Mouse (Mus musculus): ENCODE results near the gene Ccdc185.

Ccdc185 gene

DNA sequence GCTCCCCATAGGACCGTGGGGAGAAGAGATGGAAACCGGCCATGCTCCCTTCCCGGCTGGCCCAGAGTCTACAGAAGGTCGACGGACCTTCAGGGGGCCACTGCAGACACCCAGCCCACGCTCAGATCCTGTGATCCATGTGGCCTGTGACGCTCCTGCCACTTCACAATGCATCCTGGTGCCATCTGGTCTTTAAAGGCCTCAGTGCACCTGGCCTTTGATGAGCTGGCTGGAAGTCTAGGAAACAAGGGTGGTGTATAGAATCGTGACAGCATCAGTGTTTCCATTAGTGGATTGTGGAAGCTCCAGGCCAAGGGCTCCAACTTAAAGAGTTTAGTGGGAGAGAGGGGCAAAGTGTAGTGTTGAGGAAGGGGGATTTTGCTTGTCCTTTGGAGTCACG, at the start of gene Ccdc185:
Gene Ccdc185, minus strand, starts transcription at position 101 of the 400 bp plus-strand sequence.
- no peak for DNase-seq

DNA sequence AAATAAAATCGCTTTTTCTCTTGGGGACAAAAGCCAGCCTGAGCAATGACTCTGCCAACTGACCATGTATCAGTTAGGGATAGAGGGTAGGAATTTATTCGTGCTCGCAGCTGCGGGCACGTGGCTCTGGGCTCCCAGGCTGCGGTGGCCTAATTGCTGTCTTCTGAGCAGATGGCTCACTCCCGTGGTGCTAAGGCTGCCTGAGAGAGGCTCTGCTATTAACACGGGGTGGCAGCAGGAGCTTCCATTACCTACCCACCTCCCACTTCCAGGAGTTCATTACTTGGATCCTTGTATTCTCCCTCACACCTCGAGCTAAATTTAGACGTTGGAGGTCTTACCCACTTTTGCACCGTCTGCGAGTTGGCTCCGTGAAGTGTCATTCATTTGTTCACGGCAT, 48.1 kb upstream of the Ccdc185 start:
- no peak for DNase-seq

DNA sequence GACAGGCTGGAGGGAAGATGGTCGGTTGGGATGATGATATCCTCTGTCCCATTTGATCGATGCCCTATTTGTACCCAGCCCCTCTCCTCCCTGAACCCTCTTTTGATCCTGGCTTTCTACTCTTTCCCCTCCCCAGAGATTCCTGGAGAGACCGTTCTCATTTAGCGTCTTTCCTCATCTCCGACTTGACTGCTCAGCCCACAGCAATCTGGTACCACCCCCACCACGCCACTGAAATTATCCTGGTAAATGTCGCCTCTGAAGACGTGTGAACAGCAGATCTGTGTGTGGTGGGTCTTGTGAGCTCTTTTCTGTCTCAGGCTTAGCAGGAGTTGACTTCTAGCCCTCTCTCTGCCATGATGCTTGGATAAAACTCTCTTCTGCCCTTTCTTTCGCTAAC, 45.6 kb upstream of the Ccdc185 start:
- DNase-seq = no peak

DNA sequence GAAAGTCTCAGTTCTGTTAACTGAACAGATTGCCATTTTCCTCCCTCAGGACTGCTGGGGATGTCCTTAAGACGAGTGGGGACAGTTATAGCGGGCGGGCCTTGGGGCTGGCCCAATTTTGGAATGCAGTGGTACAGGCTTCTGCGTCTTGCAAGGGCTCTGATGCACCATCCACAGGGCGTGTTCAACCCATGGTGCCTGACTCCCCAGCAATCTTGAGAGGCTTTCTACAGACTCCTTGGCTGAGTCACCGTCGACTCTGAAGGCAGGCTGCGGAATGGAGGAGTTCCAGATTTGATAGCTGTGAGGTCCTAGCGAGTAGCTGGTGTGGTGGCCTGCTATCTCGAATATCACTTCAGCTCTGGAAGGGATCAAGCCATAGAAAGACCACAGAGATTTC, 45.2 kb upstream of the Ccdc185 start:
- no peak for DNase-seq

DNA sequence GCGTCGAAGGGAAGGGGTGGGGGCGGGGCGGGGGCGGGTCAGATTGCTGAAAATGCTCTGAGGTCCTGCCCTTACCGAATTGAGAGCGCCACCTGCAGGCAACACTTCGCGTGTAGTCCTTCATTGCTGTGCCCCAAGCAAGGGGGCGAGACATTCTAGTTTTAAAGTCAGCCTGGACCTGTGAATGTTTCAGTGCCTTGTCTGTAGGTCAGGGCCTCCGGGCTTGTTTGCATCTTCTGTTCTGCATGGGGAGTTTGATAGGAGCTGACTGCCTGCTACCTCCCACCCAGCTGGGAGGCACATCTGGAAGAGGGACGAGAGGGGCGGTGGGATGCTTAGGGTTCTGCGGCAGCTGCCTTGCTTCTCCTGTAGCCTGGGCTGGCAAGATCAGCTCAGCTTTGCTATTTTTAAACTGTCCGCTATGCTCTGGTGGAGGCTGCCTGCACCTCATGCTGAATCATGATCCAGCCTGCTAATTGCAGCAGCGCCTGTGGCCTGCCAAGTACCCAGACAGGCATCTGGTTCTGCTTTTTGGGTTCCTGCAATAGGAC, 43.6 kb upstream of the Ccdc185 start:
- DNase-seq = peak; percentile 69 to 81

DNA sequence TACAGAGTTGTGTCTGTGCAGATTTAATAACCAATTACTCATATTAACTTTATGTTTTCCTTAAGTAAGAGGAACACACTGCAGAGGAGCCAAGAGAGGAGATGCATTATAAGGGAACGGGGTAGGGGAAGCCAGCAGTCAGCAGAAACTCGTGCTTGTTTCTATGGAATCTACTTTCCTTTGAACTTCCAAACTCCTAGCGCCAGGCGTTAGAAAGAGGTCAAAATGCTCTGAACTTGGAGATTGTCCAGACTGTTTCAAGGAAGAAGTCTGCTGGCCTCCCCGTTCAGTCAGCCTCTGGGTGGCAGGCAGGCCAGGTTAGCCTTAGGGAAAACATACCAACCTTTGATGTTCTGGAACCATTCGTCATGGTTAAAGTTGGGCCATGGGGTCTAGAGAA, 39.9 kb upstream of the Ccdc185 start:
- DNase-seq = no peak

DNA sequence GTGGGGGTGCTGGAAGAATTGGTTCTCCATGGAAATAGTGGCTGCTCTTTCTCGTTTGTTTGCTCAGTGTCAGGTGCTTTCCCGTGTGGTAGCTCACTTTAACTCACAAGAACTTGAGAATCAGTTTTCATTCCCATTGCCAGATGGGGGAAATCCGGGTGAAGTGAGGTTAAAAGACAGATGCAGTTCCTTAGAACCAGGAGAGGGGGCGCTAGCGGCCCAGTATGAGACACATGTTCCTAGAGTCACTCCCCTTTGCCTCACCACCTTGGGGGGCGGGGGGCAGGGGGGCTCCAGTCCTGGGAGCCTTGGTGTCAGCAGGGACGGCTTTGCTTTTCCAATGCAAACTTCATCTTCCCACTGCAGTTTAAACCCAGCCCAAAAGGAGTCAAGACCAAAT, 38.0 kb upstream of the Ccdc185 start:
- DNase-seq = no peak

DNA sequence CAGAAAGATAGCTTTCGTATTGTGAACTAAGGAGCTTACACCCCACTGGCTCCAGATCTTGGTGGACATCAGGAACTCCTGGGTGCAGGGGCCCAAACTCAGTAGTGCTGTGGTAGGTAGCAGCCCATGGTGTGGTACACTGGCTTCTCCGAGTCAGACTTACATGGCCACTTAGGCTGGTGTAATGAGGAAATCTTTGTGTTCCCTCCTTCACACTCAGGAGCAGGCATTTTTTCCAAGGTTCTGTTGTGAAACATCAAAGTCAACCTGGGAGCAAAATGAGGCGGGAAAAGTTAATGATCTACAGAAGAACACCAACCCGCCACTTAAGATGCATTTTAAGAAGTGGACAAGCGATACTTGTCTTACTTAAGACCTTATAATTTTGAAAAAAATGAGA, 36.5 kb upstream of the Ccdc185 start:
- DNase-seq = no peak

DNA sequence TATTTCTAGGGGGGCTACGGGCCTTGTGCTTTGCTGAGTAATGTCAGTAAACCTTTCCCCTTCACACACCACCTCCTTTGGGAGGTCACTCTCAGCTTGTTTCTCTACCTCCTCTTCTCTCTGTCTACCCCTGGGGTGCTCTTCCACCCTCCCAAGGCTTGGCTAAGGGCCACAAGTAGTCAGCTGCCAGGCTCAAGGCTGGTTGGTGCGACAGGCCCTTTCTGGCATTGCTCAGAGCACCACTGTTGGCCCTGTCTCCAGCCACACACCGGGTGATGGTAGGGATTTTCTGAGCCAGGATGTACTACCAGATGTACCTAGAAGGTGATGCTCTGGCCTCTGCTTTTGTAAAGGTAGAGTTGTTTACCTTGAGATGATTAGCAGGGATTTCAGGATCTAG, 35.8 kb upstream of the Ccdc185 start:
- DNase-seq = no peak

DNA sequence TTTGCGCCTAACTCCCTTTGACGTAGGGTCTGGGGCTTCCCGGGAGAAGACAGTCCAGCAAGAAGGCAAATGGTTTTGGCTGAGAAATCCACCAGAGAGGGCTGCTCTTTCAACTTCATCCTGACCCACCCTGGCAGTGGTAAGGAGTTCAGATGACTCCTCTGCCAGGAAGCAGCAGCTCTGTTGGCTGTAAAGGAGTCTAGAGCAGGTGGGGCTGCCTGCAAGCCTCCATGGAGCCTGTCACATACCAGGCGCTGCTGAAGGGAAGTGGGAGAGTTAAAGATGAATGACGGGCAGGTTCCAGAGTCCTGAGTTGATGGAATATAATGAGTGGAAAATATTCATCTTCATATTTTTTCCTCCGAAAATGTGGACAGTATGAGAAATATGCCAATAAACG, 34.8 kb upstream of the Ccdc185 start:
- DNase-seq = no peak

DNA sequence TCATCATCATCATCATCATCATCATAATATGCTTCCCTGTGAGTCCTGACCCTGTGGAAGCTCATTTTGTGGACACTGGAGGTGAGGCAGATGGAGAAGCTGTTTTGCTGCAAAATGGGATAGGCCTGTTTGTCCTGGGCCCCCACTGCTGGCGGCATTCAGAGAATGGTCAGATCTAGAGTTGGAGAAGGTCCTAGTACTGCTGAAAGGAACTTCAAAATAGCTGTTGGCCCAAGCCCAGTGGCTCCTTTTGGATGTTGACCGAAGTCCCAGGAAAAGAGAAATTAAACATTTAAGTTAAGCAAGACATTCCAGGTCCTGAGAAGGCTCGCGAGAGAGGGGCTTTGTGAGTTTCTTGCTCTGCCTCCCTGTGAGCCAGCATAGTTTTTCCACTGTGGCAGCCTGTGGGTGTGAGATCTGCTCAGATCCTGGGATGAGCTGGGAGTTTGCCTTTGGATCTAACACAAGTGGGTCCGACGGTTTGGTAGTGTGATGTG, 30.1 kb upstream of the Ccdc185 start:
- peak in 1 of 2 experiments; percentile 15 for DNase-seq

DNA sequence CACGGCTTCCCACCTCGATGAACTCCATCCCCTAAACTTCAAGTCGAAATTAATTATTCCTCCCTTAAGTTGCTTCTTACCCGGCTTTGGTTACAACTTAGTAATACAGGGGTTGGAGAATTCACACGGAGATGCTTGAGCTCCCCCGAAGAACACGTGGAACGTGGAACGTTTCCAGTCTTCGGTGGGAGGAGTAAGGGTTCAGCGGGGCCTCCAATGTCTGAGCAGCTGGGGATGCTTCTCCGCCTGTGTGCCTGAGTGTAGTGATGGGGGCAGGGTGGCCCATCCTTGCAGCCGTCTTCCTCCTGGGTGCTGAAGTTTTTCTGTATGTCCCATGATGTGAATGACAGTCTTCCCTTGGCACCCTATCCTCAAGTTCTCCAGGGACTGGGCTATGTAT, 29.2 kb upstream of the Ccdc185 start:
- DNase-seq = no peak

DNA sequence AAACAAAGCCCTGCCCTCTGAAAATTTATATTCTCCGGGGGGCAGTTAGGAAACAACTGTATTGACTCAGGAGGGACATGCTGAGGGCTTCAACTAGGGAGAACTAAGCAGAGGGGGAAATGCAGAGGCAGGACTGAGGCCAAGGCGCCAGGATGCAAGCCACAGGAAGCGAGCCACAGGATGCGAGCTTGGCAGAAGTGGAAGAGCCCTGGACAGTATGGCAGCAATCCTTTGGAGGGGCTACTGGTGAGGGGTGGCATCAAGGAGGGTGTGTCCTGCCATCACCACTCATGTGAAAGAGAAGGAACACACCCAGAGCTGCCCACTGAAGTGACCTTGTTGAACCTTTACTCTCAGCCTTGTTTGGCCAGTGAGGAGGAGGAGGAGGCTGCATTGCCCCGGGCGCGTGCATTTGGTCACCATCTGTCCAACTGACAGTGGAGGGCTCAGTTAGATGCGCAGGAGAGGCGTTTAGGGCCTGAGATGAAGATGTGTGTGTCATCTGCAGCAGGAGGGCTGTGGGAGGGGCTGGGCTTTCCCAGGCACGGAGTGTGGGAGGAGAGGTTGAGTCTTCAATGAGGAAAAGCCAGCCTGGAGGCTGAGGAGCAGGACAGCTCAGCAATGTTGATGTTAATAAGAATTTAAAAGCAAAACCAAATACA, 27.9 kb upstream of the Ccdc185 start:
- no peak for DNase-seq

DNA sequence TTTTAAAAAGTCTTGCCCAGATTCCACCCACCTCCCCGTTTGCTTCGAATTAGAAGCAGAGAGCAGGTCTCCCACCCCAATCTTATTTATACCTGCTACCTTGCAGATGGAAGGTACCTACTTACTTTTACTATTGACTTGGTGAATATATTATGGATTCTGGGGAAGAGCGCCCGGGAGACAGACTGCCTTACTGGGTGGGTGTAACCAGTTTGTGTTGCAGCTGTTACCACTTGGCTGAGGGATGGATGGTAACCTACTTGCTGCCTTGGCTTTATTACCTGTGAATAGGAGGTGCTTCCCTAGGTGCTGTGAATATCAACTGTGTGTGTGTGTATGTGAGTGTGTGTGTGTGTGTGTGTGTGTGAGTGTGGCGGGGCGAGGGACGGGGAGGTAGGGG, 26.6 kb upstream of the Ccdc185 start:
- DNase-seq = no peak

DNA sequence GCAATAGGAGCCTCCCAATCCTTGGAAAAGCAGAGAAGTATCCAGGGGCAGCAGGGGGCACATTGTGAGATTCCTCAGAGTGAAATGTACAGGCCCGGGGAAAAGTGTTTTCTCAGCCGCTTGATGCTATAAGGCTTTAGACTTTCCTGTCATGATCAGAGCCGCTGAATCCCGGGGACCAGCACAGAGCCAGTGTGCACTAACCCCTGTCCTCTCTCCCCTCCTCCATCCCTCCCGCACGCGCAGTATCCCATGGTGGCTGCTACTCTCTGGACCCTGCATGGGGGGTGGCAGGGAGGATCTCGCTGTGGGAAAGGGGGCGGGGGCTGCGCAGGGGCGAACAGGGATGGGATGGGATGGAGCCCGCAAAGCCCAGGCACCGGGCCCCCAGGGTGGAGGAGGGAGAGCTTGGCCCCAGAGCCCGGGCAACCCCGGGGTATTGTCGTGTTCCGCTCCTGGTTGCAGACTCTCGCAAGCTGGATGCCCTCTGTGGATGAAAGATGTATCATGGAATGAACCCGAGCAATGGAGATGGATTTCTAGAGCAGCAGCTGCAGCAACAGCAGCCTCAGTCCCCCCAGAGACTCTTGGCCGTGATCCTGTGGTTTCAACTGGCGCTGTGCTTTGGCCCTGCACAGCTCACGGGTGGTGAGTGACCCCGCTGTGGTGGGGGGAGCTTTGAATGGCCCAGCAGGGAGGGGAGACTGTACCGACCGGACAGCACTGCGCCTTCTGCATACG, 15.7 kb upstream of the Ccdc185 start:
- no peak for DNase-seq

DNA sequence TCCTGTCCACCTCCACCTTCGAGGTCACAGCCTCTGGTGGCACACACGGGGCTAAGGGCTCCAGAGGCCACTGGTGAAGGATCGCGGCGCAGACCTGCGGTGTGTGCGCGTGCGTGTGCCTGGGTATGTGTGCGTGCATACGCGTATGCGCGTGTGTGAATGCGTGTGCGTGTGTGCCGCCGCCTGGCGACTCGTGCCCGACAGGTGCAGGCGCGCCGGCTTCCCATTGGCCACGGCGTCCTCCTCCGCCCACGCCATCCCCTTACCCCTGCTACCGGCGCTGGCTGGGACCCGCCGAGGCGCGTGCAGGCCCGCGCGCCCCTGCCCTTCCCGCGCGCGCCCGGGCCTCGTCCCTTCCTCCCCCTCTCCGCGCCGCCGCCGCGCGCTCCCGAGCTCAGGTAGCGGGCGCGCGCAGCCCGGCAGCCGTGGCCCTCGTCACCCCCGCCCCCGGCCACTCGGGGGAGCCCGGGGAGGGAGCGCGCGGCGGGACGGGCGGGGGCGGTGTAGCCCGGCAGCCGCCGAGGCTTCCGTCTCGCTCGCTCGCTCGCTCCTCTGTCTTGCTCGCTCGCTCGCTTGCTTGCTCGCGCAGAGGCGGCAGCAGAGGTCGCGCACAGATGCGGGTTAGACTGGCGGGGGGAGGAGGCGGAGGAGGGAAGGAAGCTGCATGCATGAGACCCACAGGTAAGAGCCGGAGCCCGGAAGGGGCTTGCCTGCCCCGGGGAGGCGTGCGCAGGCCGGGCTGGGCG, 14.9 kb upstream of the Ccdc185 start, which contains the start of gene Susd4:
Gene Susd4, plus strand, starts transcription at position 145 of the 746 bp plus-strand sequence.
- peak; percentile 74 to 85 for DNase-seq

DNA sequence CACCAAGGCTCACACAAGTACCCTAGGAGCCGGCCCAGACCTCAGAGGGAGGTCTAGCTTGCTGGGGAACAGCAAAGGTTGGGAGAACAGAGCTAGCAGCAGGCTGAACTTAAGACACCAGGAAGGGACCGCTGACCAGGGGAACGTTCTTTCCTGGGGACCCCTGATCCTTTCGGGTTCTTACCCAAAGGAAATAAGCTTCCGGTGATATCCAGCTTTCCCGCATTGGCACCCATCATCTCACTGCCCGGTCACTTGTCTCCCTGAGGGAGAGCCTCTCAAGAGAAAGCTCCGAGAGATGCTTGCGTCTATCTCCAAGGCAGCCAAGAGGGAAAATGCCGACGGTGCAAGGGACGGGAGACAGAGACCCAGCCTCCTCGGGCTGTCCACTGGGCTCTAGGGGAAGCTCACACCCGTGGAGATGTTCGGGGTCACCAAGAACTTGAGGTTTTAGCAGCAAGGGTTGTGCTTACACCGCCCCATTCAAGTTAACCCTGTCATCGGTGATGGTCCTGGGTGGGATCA, 14.3 kb upstream of the Ccdc185 start:
- DNase-seq = no peak

DNA sequence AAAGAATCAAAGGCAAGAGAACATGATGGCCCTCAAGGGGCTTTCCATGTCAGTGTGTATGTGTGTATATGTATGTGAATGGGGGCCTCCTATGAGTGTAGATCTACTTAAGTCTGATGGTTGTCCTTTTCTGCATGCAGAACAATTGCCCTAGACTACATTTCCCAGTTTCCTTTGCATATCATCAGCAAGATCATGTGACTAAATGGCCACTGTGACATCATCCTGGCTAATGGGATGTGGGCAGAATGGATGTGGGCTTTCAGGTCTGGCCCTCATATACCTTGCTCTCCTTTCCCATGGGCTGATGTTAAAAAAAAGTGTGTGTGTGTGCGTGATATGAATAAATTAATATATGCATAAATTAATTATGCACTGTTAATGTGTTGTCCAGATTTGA, 9.8 kb upstream of the Ccdc185 start:
- no peak for DNase-seq

DNA sequence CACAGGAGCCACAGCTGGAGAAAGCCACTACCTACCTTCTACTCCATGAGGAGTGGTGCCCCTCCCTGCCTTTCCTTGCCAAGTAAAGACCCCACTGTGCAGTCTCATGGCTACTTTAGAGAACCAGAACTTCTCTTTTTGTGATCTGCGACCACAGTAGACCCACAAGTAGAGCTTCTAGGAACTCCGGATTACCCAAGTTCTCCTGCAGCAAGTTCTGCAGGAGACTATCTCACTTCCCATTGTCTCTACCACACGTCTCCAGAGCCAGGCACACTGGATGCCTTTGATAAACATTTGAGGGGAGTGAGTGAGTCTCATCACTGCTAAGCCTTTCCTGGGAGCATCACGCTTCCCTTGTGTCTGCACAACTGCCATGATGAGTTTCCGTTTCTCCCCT, 5.9 kb upstream of the Ccdc185 start:
- no peak for DNase-seq

DNA sequence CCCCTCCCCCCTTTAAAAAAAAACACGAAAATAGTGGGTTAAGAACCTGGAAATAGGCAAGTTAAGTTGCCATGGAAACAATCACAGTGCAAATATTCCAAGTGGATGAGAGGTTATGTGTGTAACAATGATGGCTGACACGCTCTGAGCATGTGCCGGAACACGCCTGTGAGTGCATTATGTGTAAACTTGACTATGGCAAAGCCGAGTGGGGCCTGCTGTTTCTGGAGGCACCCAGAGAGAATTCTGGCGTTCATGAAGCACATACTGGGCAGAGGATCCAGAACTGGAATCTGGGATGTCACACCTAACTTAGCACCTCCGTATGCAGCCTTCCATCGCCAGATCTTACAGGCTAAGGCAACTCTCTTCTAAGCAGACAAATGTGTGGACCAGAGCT, 4.7 kb upstream of the Ccdc185 start:
- no peak for DNase-seq

DNA sequence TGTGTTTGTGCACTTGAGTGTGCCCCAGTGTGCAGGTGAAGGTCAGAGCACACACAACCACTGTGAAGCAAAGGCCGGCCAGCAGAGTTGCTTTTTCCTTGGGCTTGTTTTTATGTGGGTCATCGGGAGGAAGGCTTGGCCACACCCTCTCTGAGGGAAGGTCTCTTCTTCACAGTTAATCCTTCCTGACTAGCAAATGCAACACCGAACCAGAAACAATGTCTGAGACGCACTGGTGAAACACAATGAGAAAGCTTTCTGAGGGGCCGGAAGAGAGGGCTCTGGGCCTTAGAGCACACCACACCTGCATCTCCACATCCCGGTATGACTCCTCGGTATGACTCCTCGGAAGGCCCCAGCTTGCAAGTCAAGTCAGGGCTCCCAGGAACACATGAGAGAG, 2.3 kb upstream of the Ccdc185 start:
- DNase-seq = no peak

DNA sequence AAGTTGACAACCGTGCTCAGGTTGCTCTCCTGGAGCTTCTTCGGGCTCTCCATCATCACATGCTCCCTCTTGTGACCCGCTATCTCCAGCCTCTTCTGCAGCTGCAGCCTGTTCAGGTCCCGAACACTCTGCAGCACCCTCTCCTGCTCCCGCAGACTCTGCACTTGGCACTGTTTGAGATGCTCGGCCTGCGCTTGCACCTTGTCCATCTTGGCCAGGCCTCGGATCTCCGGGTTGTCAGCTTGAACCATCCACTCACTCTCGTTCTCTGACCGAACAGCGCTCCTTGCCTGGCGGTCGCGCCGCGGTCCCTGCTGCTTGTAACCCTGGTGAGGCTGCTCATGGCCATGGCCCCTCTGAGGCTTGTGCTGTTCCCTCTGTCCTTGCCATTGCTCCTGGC, 1.1 kb downstream of the Ccdc185 start:
- DNase-seq = no peak

DNA sequence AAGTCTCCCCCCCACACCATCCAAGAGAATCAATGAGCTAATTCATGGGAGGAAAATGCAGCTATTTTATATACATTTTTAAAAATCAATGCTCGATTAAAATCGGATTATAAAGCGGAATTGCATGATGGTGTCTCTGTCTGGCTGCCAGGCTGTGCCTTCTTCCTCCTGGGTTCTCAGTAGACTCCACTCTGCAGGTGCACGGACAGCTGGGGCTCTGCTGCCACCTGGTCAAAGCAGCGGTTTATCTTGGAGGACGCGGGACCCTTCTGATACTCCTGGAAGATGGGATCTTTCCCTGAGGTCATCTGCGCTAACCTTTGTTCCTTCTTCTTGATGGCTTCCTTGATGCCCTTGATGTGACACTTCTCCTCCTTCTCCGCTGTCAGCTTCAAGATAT, 1.9 kb downstream of the Ccdc185 start:
- DNase-seq = no peak

Measured in lung, postnatal 4 days (tissue).